Mouse (Mus musculus) limb, embryonic 14.5 days (tissue): Measurements from ENCODE around the gene Cryz. TPM values are rescaled to one million over a fixed set of nuclear protein-coding genes. Genes with fewer than 3 reads are reported as not detected.

Experiments used
- ATAC-seq: fragments of 200-750 bp; cut with Nextera tagmentation; 2 replicates; pipeline ENCODE4 v1.8.0; 2017; ENCODE audit warnings: low read depth, moderate number of reproducible peaks, moderate TSS enrichment; ENCODE audit not compliant: low FRiP score
- DNase-seq: peaks from one replicate; pipeline ENCODE4 v3.0.0-alpha.2; 2015; ENCODE audit warnings: low spot score
- H3K27ac ChIP-seq: fragments of 300-500 bp; sonication (generic); replicated peaks from 2 replicates; pipeline ENCODE4 v1.5.1; 2014; ENCODE audit warnings: low read depth, mild to moderate bottlenecking, low read length, moderate library complexity, mixed read lengths
- H3K27me3 ChIP-seq: fragments of 300-500 bp; sonication (generic); 2 replicates; pipeline ENCODE4 v1.6.1; 2014; ENCODE audit warnings: low read length, mixed read lengths; ENCODE audit not compliant: control insufficient read depth, insufficient read depth
- H3K36me3 ChIP-seq: fragments of 300-500 bp; sonication (generic); 2 replicates; pipeline ENCODE4 v1.6.1; 2014; ENCODE audit warnings: mild to moderate bottlenecking, low read length, moderate library complexity, mixed read lengths; ENCODE audit not compliant: control insufficient read depth, insufficient read depth
- H3K4me1 ChIP-seq: fragments of 300-500 bp; sonication (generic); 2 replicates; pipeline ENCODE4 v1.6.1; 2014; ENCODE audit warnings: antibody characterized with exemption, low read length, mixed read lengths; ENCODE audit not compliant: control insufficient read depth, insufficient read depth
- H3K4me2 ChIP-seq: fragments of 300-500 bp; sonication (generic); replicated peaks from 2 replicates; pipeline ENCODE4 v1.6.1; 2014; ENCODE audit warnings: low read depth, mild to moderate bottlenecking, low read length, moderate library complexity; ENCODE audit not compliant: severe bottlenecking
- H3K4me3 ChIP-seq: fragments of 300-500 bp; sonication (generic); replicated peaks from 2 replicates; pipeline ENCODE4 v1.5.1; 2014; ENCODE audit warnings: low read length
- H3K9ac ChIP-seq: fragments of 300-500 bp; sonication (generic); 2 replicates; pipeline ENCODE4 v1.6.1; 2014; ENCODE audit warnings: mild to moderate bottlenecking, low read depth, low read length, moderate library complexity; ENCODE audit not compliant: severe bottlenecking
- H3K9me3 ChIP-seq: fragments of 300-500 bp; sonication (generic); 2 replicates; pipeline ENCODE4 v1.6.1; 2016; ENCODE audit warnings: low read length; ENCODE audit not compliant: control insufficient read depth
- POLR2A ChIP-seq: fragments of 200-500 bp; IDR thresholded peaks from 2 replicates; pipeline ENCODE4 v1.8.0; 2012; ENCODE audit warnings: inconsistent platforms, mild to moderate bottlenecking, moderate library complexity, borderline replicate concordance; ENCODE audit not compliant: insufficient read depth, insufficient read length; ENCODE audit errors: extremely low read depth
- WGBS: fragments of 180-500 bp; shearing (Covaris S2); extraction: QIAGEN DNeasy Blood & Tissue Kit; methylation state at CpG from one replicate; pipeline ENCODE4 v1.1.7; 2014; 5-methylcytosine and 5-hydroxymethylcytosine counted together
- polyA plus RNA-seq, 2 experiments: library from polyadenylated mRNA; depleted of rRNA in 1 of 2; stranded (reverse) in 1 of 2; unstranded in 1 of 2; fragments of >200 nt; fragmentation: Nextera tagmentation in 1 of 2; extraction: Ambion mirVana in 1 of 2; gene quantifications; 2 replicates each; pipeline versions ENCODE4 v1.2.1 to v1.2.3; 2012 to 2014

Gene Cryz
- polyA plus RNA-seq, 2 experiments: 15.3 to 18.6 TPM

GRCm38 (mm10) chr3:154663545-154663944, 67.0 kb downstream of the Cryz start, which contains the start of gene Erich3:
Gene Erich3 (plus strand): TSS chr3:154663859.
- no peak for TF ChIP-seq POLR2A
- 0 out of 2 replicates have a peak within 1 kb of the TSS, but pooled peaks have one; percentile 13 for H3K9ac ChIP-seq
- no peaks in the 10 kb centered on the region for H3K36me3 ChIP-seq
- H3K9me3 ChIP-seq: no peaks in the 10 kb centered on the region
- peak within 1 kb of the TSS; percentile 55 for H3K4me2 ChIP-seq
- ATAC-seq (no peak), DNase-seq (peak; percentile 36)
- no peak within 1 kb of the TSS for H3K27ac ChIP-seq
- peaks cover 5% of the 10 kb centered on the region for H3K4me1 ChIP-seq
- peak within 1 kb of the TSS; percentile 32 for H3K4me3 ChIP-seq
- 32% methylated on average over 7 of the region's 7 CpGs for WGBS
- peaks cover 31% of the 10 kb centered on the region for H3K27me3 ChIP-seq

GRCm38 (mm10) chr3:154663976-154664581, 67.6 kb downstream of the Cryz start:
- Histone ChIP-seq H3K27me3 (peaks cover 31% of the 10 kb centered on the region), H3K9ac (0 out of 2 replicates have a peak overlapping the region, but pooled peaks have one; percentile 13)
- WGBS: 4% methylated on average over 23 of the region's 27 CpGs

GRCm38 (mm10) chr3:154664636-154665035, 68.1 kb downstream of the Cryz start:
- no peak for DNase-seq
- H3K4me3 ChIP-seq: no peak overlapping the region

More at GRCm38 (mm10) chr3:154663976-154664581, 67.6 kb downstream of the Cryz start:
- Histone ChIP-seq H3K4me3 (peak overlapping the region; percentile 32), H3K36me3 (no peaks in the 10 kb centered on the region), H3K27ac (no peak overlapping the region), H3K4me1 (peaks cover 5% of the 10 kb centered on the region), H3K4me2 (peak overlapping the region; percentile 55), H3K9me3 (no peaks in the 10 kb centered on the region)
- no peak for TF ChIP-seq POLR2A
- ATAC-seq (peak; percentile 63; the same call in 1 of the 2 replicates), DNase-seq (peak; percentile 22)

GRCm38 (mm10) chr3:154668485-154668884, 72.0 kb downstream of the Cryz start:
- WGBS: 85% methylated on average over 3 of the region's 3 CpGs

More at GRCm38 (mm10) chr3:154664636-154665035, 68.1 kb downstream of the Cryz start:
- no peaks in the 10 kb centered on the region for H3K36me3 ChIP-seq
- no peak overlapping the region for H3K27ac ChIP-seq
- ATAC-seq: no peak
- H3K9ac ChIP-seq: no peak overlapping the region
- no peak overlapping the region for H3K4me2 ChIP-seq
- peaks cover 31% of the 10 kb centered on the region for H3K27me3 ChIP-seq
- 39% methylated on average over 4 of the region's 4 CpGs for WGBS
- peaks cover 5% of the 10 kb centered on the region for H3K4me1 ChIP-seq
- no peaks in the 10 kb centered on the region for H3K9me3 ChIP-seq
- no peak for TF ChIP-seq POLR2A

GRCm38 (mm10) chr3:154670584-154670983, 74.1 kb downstream of the Cryz start:
- H3K9ac ChIP-seq: no peak overlapping the region
- no peak overlapping the region for H3K4me3 ChIP-seq
- DNase-seq (no peak), ATAC-seq (no peak)
- no peak for TF ChIP-seq POLR2A
- H3K9me3 ChIP-seq: no peaks in the 10 kb centered on the region
- 0 out of 2 replicates have a peak, but pooled peaks cover 2% of the 10 kb centered on the region for H3K4me1 ChIP-seq
- no peak overlapping the region for H3K4me2 ChIP-seq
- WGBS: 82% methylated on average over 6 of the region's 6 CpGs
- H3K27ac ChIP-seq: no peak overlapping the region
- no peaks in the 10 kb centered on the region for H3K36me3 ChIP-seq
- H3K27me3 ChIP-seq: 0 out of 2 replicates have a peak, but pooled peaks cover 4% of the 10 kb centered on the region

More at GRCm38 (mm10) chr3:154668485-154668884, 72.0 kb downstream of the Cryz start:
- no peak for DNase-seq
- no peak for TF ChIP-seq POLR2A
- Histone ChIP-seq H3K4me1 (peaks cover 5% of the 10 kb centered on the region), H3K4me2 (no peak overlapping the region), H3K27me3 (peaks cover 19% of the 10 kb centered on the region), H3K27ac (no peak overlapping the region), H3K9me3 (no peaks in the 10 kb centered on the region), H3K36me3 (no peaks in the 10 kb centered on the region), H3K4me3 (no peak overlapping the region), H3K9ac (no peak overlapping the region)
- no peak for ATAC-seq
